Mouse (Mus musculus): ENCODE measurements around the gene Foxa1. TPM values are rescaled to one million over a fixed set of nuclear protein-coding genes. Genes with fewer than 3 reads are reported as not detected.

The Foxa1 gene
- polyA plus RNA-seq, 1 experiment from 2014 or later = 0.16 TPM

- no peak overlapping the region for H3K9ac ChIP-seq (replicated peaks; ENCODE audit: low read depth, low read length)
- H3K4me1 ChIP-seq (replicated peaks; ENCODE audit: control insufficient read depth, insufficient read depth, low read length) = peaks cover 23% of the 10 kb centered on the region
- no peaks in the 10 kb centered on the region for H3K9me3 ChIP-seq (ENCODE audit: control insufficient read depth, low read length)
- H3K27ac ChIP-seq (ENCODE audit: low read length) = no peak overlapping the region
- no peak overlapping the region for H3K4me2 ChIP-seq (ENCODE audit: low read length)
- under 1% methylated on average over 46 of the region's 46 CpGs for WGBS
- H3K36me3 ChIP-seq (ENCODE audit: control insufficient read depth, insufficient read depth) = no peaks in the 10 kb centered on the region
- ATAC-seq = peak; percentile 18; the same call in 1 of the 2 replicates
- H3K4me3 ChIP-seq (replicated peaks; ENCODE audit: low read length) = no peak overlapping the region
- H3K27me3 ChIP-seq (replicated peaks; ENCODE audit: control insufficient read depth, insufficient read depth, low read length) = peaks cover 62% of the 10 kb centered on the region
Measured at GRCm38 (mm10) chr12:57541931-57542745, 4.6 kb downstream of the Foxa1 start.

DNA sequence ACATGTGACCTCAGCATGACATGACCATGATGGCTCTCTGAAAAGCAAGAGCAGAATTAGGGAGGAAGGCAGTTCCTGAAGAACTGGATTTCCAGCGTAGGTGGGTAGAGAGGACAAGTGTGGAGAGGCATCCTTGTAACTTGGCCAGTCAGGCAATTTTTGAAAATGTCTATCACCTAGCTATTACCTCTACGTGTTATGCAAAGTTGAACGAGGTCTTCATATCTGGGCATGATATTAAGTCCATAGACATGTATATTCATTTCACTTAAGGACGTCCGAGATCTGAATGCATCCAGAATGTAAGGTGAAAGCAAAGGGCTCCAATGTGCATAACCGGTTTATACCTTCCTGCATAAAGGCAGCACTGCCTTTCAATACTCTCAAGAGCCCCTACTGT, 5.6 kb downstream of the Foxa1 start:
- Histone ChIP-seq H3K4me2 (ENCODE audit: low read length) (no peak overlapping the region), H3K27me3 (replicated peaks; ENCODE audit: control insufficient read depth, insufficient read depth, low read length) (peaks cover 63% of the 10 kb centered on the region), H3K9ac (replicated peaks; ENCODE audit: low read depth, low read length) (no peak overlapping the region), H3K4me1 (replicated peaks; ENCODE audit: control insufficient read depth, insufficient read depth, low read length) (peaks cover 20% of the 10 kb centered on the region), H3K4me3 (replicated peaks; ENCODE audit: low read length) (no peak overlapping the region), H3K36me3 (ENCODE audit: control insufficient read depth, insufficient read depth) (no peaks in the 10 kb centered on the region), H3K27ac (ENCODE audit: low read length) (no peak overlapping the region), H3K9me3 (ENCODE audit: control insufficient read depth, low read length) (no peaks in the 10 kb centered on the region)
- 9% methylated on average over 6 of the region's 6 CpGs for WGBS
- no peak for ATAC-seq

GRCm38 (mm10) chr12:57539551-57539985, 7.1 kb downstream of the Foxa1 start:
- Histone ChIP-seq H3K9me3 (ENCODE audit: control insufficient read depth, low read length) (no peaks in the 10 kb centered on the region), H3K27ac (ENCODE audit: low read length) (no peak overlapping the region), H3K27me3 (replicated peaks; ENCODE audit: control insufficient read depth, insufficient read depth, low read length) (peaks cover 63% of the 10 kb centered on the region), H3K4me3 (replicated peaks; ENCODE audit: low read length) (no peak overlapping the region), H3K4me2 (ENCODE audit: low read length) (no peak overlapping the region), H3K4me1 (replicated peaks; ENCODE audit: control insufficient read depth, insufficient read depth, low read length) (peaks cover 13% of the 10 kb centered on the region), H3K9ac (replicated peaks; ENCODE audit: low read depth, low read length) (no peak overlapping the region), H3K36me3 (ENCODE audit: control insufficient read depth, insufficient read depth) (no peaks in the 10 kb centered on the region)
- no peak for ATAC-seq
- under 1% methylated on average over 10 of the region's 10 CpGs for WGBS

GRCm38 (mm10) chr12:57538588-57539550, 7.8 kb downstream of the Foxa1 start:
- Histone ChIP-seq H3K4me3 (replicated peaks; ENCODE audit: low read length) (0 out of 2 replicates have a peak overlapping the region, but pooled peaks have one; percentile 13), H3K27me3 (replicated peaks; ENCODE audit: control insufficient read depth, insufficient read depth, low read length) (peaks cover 68% of the 10 kb centered on the region), H3K27ac (ENCODE audit: low read length) (no peak overlapping the region), H3K36me3 (ENCODE audit: control insufficient read depth, insufficient read depth) (no peaks in the 10 kb centered on the region), H3K9ac (replicated peaks; ENCODE audit: low read depth, low read length) (no peak overlapping the region), H3K9me3 (ENCODE audit: control insufficient read depth, low read length) (no peaks in the 10 kb centered on the region), H3K4me2 (ENCODE audit: low read length) (peak overlapping the region; percentile 21; the same call in 1 of the 2 replicates), H3K4me1 (replicated peaks; ENCODE audit: control insufficient read depth, insufficient read depth, low read length) (peaks cover 13% of the 10 kb centered on the region)
- under 1% methylated on average over 63 of the region's 63 CpGs for WGBS
- peak; percentile 30; the same call in 1 of the 2 replicates for ATAC-seq

- peaks cover 68% of the 10 kb centered on the region for H3K27me3 ChIP-seq (replicated peaks; ENCODE audit: control insufficient read depth, insufficient read depth, low read length)
- H3K4me2 ChIP-seq (ENCODE audit: low read length) = no peak overlapping the region
- H3K27ac ChIP-seq (ENCODE audit: low read length) = no peak overlapping the region
- no peaks in the 10 kb centered on the region for H3K36me3 ChIP-seq (ENCODE audit: control insufficient read depth, insufficient read depth)
- no peak for ATAC-seq
- WGBS = 2% methylated on average over 21 of the region's 21 CpGs
- no peaks in the 10 kb centered on the region for H3K9me3 ChIP-seq (ENCODE audit: control insufficient read depth, low read length)
- H3K4me3 ChIP-seq (replicated peaks; ENCODE audit: low read length) = no peak overlapping the region
- no peak overlapping the region for H3K9ac ChIP-seq (replicated peaks; ENCODE audit: low read depth, low read length)
- peaks cover 13% of the 10 kb centered on the region for H3K4me1 ChIP-seq (replicated peaks; ENCODE audit: control insufficient read depth, insufficient read depth, low read length)
Measured at GRCm38 (mm10) chr12:57537791-57538587, 8.7 kb downstream of the Foxa1 start.

DNA sequence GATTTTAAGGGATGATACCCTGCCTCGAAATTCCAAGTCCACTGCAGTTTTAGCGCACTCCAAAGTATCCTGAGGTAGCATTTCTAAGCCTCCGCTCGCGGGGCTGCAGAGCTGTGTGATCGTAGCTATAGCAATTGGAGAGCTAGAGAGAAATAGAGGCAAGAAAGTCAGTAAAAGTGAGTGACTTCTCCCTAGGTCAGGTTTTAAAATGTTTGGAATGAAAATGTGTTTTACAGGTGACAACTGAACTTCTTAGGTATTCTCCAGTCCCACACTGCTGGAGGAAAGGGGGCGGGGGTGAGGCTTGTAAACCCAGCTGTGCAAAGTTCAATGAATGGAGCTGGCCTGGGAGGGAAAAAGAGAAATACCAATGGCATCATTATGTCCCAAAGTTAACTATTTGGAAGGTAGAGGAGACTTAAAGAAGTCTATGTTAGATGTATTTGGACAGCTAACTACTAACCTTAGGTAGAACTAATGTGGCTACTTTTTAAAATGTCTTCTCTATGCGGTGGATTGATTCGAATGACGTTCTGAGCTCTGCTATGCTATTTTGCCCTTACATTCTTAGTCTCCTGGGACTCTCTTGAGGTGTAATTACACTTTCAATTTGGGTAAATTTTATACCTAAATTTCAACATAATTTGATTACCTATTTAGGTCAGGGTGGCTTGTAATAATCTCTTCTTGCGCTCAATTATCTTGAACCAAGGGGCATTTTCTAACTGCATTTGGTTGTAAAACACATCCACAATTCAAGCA, 9.6 kb downstream of the Foxa1 start:
- no peak for ATAC-seq
- no peak overlapping the region for H3K4me3 ChIP-seq (replicated peaks; ENCODE audit: low read length)
- no peaks in the 10 kb centered on the region for H3K36me3 ChIP-seq (ENCODE audit: control insufficient read depth, insufficient read depth)
- H3K27me3 ChIP-seq (replicated peaks; ENCODE audit: control insufficient read depth, insufficient read depth, low read length) = peaks cover 67% of the 10 kb centered on the region
- 5% methylated on average over 11 of the region's 11 CpGs for WGBS
- H3K4me1 ChIP-seq (replicated peaks; ENCODE audit: control insufficient read depth, insufficient read depth, low read length) = peaks cover 13% of the 10 kb centered on the region
- H3K27ac ChIP-seq (ENCODE audit: low read length) = no peak overlapping the region
- H3K9ac ChIP-seq (replicated peaks; ENCODE audit: low read depth, low read length) = no peak overlapping the region
- no peak overlapping the region for H3K4me2 ChIP-seq (ENCODE audit: low read length)
- H3K9me3 ChIP-seq (ENCODE audit: control insufficient read depth, low read length) = no peaks in the 10 kb centered on the region

DNA sequence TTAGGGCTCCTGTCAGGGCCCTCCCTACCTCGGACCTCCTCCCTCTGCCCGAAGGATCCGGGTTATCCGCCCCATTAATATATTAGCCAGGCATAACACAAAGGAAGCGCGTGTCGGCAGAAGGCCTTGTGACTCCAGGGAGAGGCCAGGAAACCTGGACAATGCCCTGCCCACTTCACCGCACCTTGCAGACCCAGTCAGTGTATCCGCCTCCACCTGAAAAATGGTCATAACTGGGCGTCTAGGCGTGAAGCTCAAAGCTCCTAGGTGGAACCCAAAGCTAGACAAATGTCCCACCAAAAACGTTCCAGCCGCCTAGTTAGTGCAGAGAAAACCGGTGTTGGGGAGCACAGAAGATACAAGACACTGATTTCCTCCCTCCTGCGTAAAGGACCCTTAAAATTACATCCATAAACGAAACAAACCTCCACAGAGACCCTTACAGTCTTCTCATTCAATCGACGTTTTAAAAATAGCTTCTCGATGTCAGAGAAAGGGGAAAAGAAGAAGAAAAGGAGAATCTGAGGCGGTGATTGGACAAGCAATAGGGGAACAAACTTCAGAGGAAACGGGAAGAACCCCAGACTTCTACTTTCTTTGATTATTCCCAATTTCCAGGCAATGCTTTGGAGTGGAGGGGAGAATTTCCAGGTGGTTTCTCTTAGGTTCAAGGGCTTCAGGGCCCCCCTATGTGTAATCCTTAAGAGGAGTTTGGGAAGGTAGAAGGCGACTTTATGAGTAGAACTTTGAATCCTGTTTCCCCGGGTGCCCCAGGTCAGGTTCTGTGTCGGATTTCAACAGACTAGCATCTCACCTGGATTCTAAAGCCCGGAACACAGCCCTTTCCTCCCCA, 10.4 kb downstream of the Foxa1 start:
- no peak overlapping the region for H3K4me2 ChIP-seq (ENCODE audit: low read length)
- peaks cover 13% of the 10 kb centered on the region for H3K4me1 ChIP-seq (replicated peaks; ENCODE audit: control insufficient read depth, insufficient read depth, low read length)
- no peak for ATAC-seq
- under 1% methylated on average over 25 of the region's 25 CpGs for WGBS
- H3K27me3 ChIP-seq (replicated peaks; ENCODE audit: control insufficient read depth, insufficient read depth, low read length) = peaks cover 61% of the 10 kb centered on the region
- H3K9ac ChIP-seq (replicated peaks; ENCODE audit: low read depth, low read length) = no peak overlapping the region
- H3K4me3 ChIP-seq (replicated peaks; ENCODE audit: low read length) = no peak overlapping the region
- H3K9me3 ChIP-seq (ENCODE audit: control insufficient read depth, low read length) = no peaks in the 10 kb centered on the region
- no peaks in the 10 kb centered on the region for H3K36me3 ChIP-seq (ENCODE audit: control insufficient read depth, insufficient read depth)
- no peak overlapping the region for H3K27ac ChIP-seq (ENCODE audit: low read length)

Measured in forebrain, embryonic 16.5 days (tissue).